In the genomic region with DNA sequence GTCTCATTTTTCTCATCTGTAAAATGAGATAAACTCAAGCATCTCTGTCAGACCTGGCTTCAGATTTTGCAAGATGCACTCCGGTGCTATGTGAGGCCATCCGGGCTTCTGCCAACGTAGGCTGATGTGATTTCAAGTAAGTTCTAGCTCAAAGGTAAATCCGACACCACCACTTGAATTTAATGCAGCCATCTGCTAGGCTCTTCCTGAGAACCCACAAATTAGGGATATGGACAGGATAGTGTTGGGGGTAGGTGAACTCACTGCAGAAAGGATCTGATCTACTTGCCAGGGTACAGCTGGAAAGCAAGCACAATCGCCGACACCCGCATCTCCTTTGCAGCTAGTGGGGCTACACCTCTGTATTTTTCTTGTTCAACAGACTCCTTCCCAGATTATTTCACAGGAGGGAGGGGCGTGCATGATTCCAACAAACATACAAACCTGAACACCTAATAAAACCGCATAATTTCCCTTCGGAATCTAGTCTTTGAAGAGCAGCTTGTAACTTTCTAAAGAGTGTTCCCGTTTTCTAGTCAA, we compare ENCODE assay signal across 8 mouse cellular contexts. TPM values are rescaled to one million over a fixed set of nuclear protein-coding genes. Genes with fewer than 3 reads are reported as not detected.
DNase-seq lines count a peak whose midpoint lies in the region; ATAC-seq and TF ChIP-seq lines count a peak whose summit lies in the region.

No protein-coding gene starts in this region.

- H3K4me2 ChIP-seq in limb, embryonic 14.5 days (replicated peaks; ENCODE audit: low read depth, low read length, severe bottlenecking), result peak overlapping the region; percentile 55
- H3K4me2 ChIP-seq in stomach, embryonic 16.5 days (ENCODE audit: low read depth, low read length), result peak overlapping the region; percentile 73

- no peak for TF ChIP-seq POLR2A in limb, embryonic 14.5 days (IDR thresholded peaks at IDR 0.05; ENCODE audit: borderline replicate concordance, extremely low read depth, insufficient read depth, insufficient read length)

- peak; percentile 44 for ATAC-seq in limb, embryonic 14.5 days (ENCODE audit: low FRiP score, low read depth)
- ATAC-seq in stomach, embryonic 16.5 days (ENCODE audit: insufficient read depth, low FRiP score), result peak; percentile 32; the same call in 1 of the 2 replicates

- peak; percentile 25 for DNase-seq in embryo, embryonic 10 days (ENCODE audit: low spot score)
- no peak for DNase-seq in embryo, embryonic 9.5 days (ENCODE audit: extremely low spot score)
- DNase-seq in 416B (ENCODE audit: low read depth), result peak; percentile 36
- DNase-seq in limb, embryonic 14.5 days (ENCODE audit: low spot score), result no peak
- DNase-seq in thymus, postnatal 25 days, result no peak
- no peak for DNase-seq in urinary bladder, postnatal 25 days (ENCODE audit: low spot score)

- peaks cover 40% of the 10 kb centered on the region for H3K4me1 ChIP-seq in erythroblast, embryonic 14.5 days (ENCODE audit: control insufficient read depth)
- peaks cover 12% of the 10 kb centered on the region for H3K4me1 ChIP-seq in limb, embryonic 14.5 days (ENCODE audit: control insufficient read depth, insufficient read depth, low read length)
- peaks cover 14% of the 10 kb centered on the region for H3K4me1 ChIP-seq in stomach, embryonic 16.5 days (ENCODE audit: control insufficient read depth, insufficient read depth, low read length)

- 6% methylated on average over 11 of the region's 11 CpGs for WGBS in limb, embryonic 14.5 days
- WGBS in stomach, embryonic 16.5 days, result 6% methylated on average over 11 of the region's 11 CpGs

- peak overlapping the region; percentile 97 for H3K9ac ChIP-seq in limb, embryonic 14.5 days (ENCODE audit: low read depth, low read length, severe bottlenecking)
- H3K9ac ChIP-seq in stomach, embryonic 16.5 days (ENCODE audit: low read length), result peak overlapping the region; percentile 98

- peaks cover 51% of the 10 kb centered on the region for H3K27me3 ChIP-seq in erythroblast, embryonic 14.5 days (ENCODE audit: control insufficient read depth)
- H3K27me3 ChIP-seq in limb, embryonic 14.5 days (ENCODE audit: control insufficient read depth, insufficient read depth, low read length), result no peaks in the 10 kb centered on the region
- H3K27me3 ChIP-seq in stomach, embryonic 16.5 days (ENCODE audit: control insufficient read depth, insufficient read depth, low read length), result no peaks in the 10 kb centered on the region

- no peaks in the 10 kb centered on the region for H3K9me3 ChIP-seq in erythroblast, embryonic 14.5 days (ENCODE audit: control insufficient read depth, low read length)
- H3K9me3 ChIP-seq in limb, embryonic 14.5 days (ENCODE audit: control insufficient read depth, low read length), result no peaks in the 10 kb centered on the region
- no peaks in the 10 kb centered on the region for H3K9me3 ChIP-seq in stomach, embryonic 16.5 days (replicated peaks; ENCODE audit: control insufficient read depth, low read length)

- H3K27ac ChIP-seq in limb, embryonic 14.5 days (replicated peaks; ENCODE audit: low read depth, low read length), result peak overlapping the region; percentile 22
- H3K27ac ChIP-seq in stomach, embryonic 16.5 days (ENCODE audit: low read length), result peak overlapping the region; percentile 20; the same call in 1 of the 2 replicates

- H3K36me3 ChIP-seq in erythroblast, embryonic 14.5 days (ENCODE audit: control insufficient read depth), result peaks cover 40% of the 10 kb centered on the region
- peaks cover 24% of the 10 kb centered on the region for H3K36me3 ChIP-seq in limb, embryonic 14.5 days (ENCODE audit: control insufficient read depth, insufficient read depth, low read length)
- H3K36me3 ChIP-seq in stomach, embryonic 16.5 days (ENCODE audit: control insufficient read depth, insufficient read depth, low read length), result peaks cover 11% of the 10 kb centered on the region; the same call in 1 of the 2 replicates

- H3K4me3 ChIP-seq in erythroblast, embryonic 14.5 days (replicated peaks), result peak overlapping the region; percentile 84
- H3K4me3 ChIP-seq in limb, embryonic 14.5 days (replicated peaks; ENCODE audit: low read length), result peak overlapping the region; percentile 81
- peak overlapping the region; percentile 92 for H3K4me3 ChIP-seq in stomach, embryonic 16.5 days (replicated peaks; ENCODE audit: low read length)

RNA-seq across cellular contexts. Expression of a gene that starts 0.5 kb away (rescaled TPM):
- polyA plus RNA-seq in erythroblast, embryonic 14.5 days (2012), result 10.0 and 10.9 TPM in 2 replicates
- 256 and 265 TPM in 2 replicates for polyA plus RNA-seq in limb, embryonic 14.5 days (2012; rRNA removed)
- 242 and 263 TPM in 2 replicates for polyA plus RNA-seq in limb, embryonic 14.5 days (2014; fragmentation: Nextera tagmentation; extraction: Ambion mirVana)
- polyA plus RNA-seq in stomach, embryonic 16.5 days (2015; fragmentation: Nextera tagmentation; extraction: Ambion mirVana), result 211 and 239 TPM in 2 replicates

RNA-seq across cellular contexts. Expression of a gene that starts 0.7 kb away (rescaled TPM):
- polyA plus RNA-seq in erythroblast, embryonic 14.5 days (2012), result not detected in 2 replicates
- polyA plus RNA-seq in limb, embryonic 14.5 days (2012; rRNA removed), result 0.45 and 0.69 TPM in 2 replicates
- 0.43 and 0.81 TPM in 2 replicates for polyA plus RNA-seq in limb, embryonic 14.5 days (2014; fragmentation: Nextera tagmentation; extraction: Ambion mirVana)
- polyA plus RNA-seq in stomach, embryonic 16.5 days (2015; fragmentation: Nextera tagmentation; extraction: Ambion mirVana), result 1.6 and 1.8 TPM in 2 replicates

RNA-seq across cellular contexts. Expression of a gene that starts 11.2 kb away (rescaled TPM):
- 0.11 and 0.17 TPM in 2 replicates for polyA plus RNA-seq in erythroblast, embryonic 14.5 days (2012)
- 85.9 and 110 TPM in 2 replicates for polyA plus RNA-seq in limb, embryonic 14.5 days (2012; rRNA removed)
- polyA plus RNA-seq in limb, embryonic 14.5 days (2014; fragmentation: Nextera tagmentation; extraction: Ambion mirVana), result 16.8 and 17.0 TPM in 2 replicates
- polyA plus RNA-seq in stomach, embryonic 16.5 days (2015; fragmentation: Nextera tagmentation; extraction: Ambion mirVana), result 66.9 and 81.6 TPM in 2 replicates

RNA-seq across cellular contexts. Expression of a gene that starts 48.6 kb away (rescaled TPM):
- 0.04 TPM in 1 of 2 replicates, not detected in the other for polyA plus RNA-seq in erythroblast, embryonic 14.5 days (2012)
- polyA plus RNA-seq in limb, embryonic 14.5 days (2012; rRNA removed), result 0.08 TPM in 1 of 2 replicates, not detected in the other
- polyA plus RNA-seq in limb, embryonic 14.5 days (2014; fragmentation: Nextera tagmentation; extraction: Ambion mirVana), result 0.21 TPM in 1 of 2 replicates, not detected in the other
- polyA plus RNA-seq in stomach, embryonic 16.5 days (2015; fragmentation: Nextera tagmentation; extraction: Ambion mirVana), result 0.28 TPM in 1 of 2 replicates, not detected in the other

RNA-seq across cellular contexts. Expression of a gene that starts 56.3 kb away (rescaled TPM):
- 0.11 TPM in 1 of 2 replicates, not detected in the other for polyA plus RNA-seq in erythroblast, embryonic 14.5 days (2012)
- polyA plus RNA-seq in limb, embryonic 14.5 days (2012; rRNA removed), result 0.80 and 1.0 TPM in 2 replicates
- not detected in 2 replicates for polyA plus RNA-seq in limb, embryonic 14.5 days (2014; fragmentation: Nextera tagmentation; extraction: Ambion mirVana)
- polyA plus RNA-seq in stomach, embryonic 16.5 days (2015; fragmentation: Nextera tagmentation; extraction: Ambion mirVana), result 2.2 and 2.4 TPM in 2 replicates

Comparison
In these comparisons a context has a peak if more than half of its experiments do, and no peak if none do; other contexts are left out.
1. DNase-seq: peak in embryo, embryonic 10 days (single experiment) and 416B (single experiment); none in embryo, embryonic 9.5 days (single experiment), limb, embryonic 14.5 days (single experiment), thymus, postnatal 25 days (single experiment) and urinary bladder, postnatal 25 days (single experiment).
2. RNA of a gene that starts 0.5 kb away (polyA plus RNA-seq): 242 to 265 TPM in limb, embryonic 14.5 days and 211 to 239 TPM in stomach, embryonic 16.5 days; 10.0 to 10.9 TPM in erythroblast, embryonic 14.5 days; every median in the first group is over 10 times any median in the second.
3. RNA of a gene that starts 11.2 kb away (polyA plus RNA-seq): 16.8 to 110 TPM in limb, embryonic 14.5 days and 66.9 to 81.6 TPM in stomach, embryonic 16.5 days; 0.11 to 0.17 TPM in erythroblast, embryonic 14.5 days; every median in the first group is over 10 times any median in the second.
4. Peak in every context shown above with its lines, with median percentiles within 50 percentile points of each other: H3K4me3 ChIP-seq.